Mouse (Mus musculus): ENCODE data around the gene Nrd1. TPM values are rescaled to one million over a fixed set of nuclear protein-coding genes. Genes with fewer than 3 reads are reported as not detected.

The Nrd1 gene
- total and polyA plus RNA-seq, 2 experiments from 2014 or later, result 61.4 to 64.6 TPM

DNA sequence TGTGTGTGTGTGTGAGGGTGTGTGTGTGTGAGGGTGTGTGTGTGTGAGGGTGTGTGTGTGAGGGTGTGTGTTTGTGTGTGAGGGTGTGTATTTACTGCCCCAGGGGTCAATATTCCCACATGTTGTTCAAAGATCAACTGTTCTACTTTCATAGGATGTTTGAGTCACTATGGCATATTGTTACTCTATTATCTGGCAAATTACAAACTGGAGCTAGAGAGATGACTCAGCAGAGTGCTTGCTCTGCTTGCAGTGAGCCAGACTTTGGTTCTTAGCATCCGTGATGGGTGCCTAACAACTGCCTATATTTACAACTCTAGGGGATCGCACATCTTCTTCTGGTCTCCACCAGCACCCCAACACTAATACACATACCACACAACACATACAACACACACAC is 29.4 kb downstream of the Nrd1 start:
- H3K27ac ChIP-seq (ENCODE audit: low read depth, low read length), result no peak overlapping the region
- H3K4me2 ChIP-seq (ENCODE audit: low read depth, low read length, poor library complexity, severe bottlenecking), result no peak overlapping the region
- no peak for ATAC-seq (ENCODE audit: low FRiP score)
- WGBS, result 96% methylated on average over 2 of the region's 2 CpGs
- H3K9me3 ChIP-seq (ENCODE audit: low read length), result no peaks in the 10 kb centered on the region
- no peak overlapping the region for H3K4me3 ChIP-seq (ENCODE audit: low read depth, low read length)
- peaks cover 28% of the 10 kb centered on the region for H3K36me3 ChIP-seq (ENCODE audit: insufficient read depth, low read length)
- H3K9ac ChIP-seq (replicated peaks; ENCODE audit: low read length, poor library complexity, severe bottlenecking), result no peak overlapping the region
- TF ChIP-seq CTCF (IDR thresholded peaks at IDR 0.05), result no peak
- no peak for DNase-seq (ENCODE audit: low spot score)
- H3K4me1 ChIP-seq (ENCODE audit: insufficient read depth, low read length), result no peaks in the 10 kb centered on the region
- H3K27me3 ChIP-seq (ENCODE audit: insufficient read depth, low read length), result no peaks in the 10 kb centered on the region

DNA sequence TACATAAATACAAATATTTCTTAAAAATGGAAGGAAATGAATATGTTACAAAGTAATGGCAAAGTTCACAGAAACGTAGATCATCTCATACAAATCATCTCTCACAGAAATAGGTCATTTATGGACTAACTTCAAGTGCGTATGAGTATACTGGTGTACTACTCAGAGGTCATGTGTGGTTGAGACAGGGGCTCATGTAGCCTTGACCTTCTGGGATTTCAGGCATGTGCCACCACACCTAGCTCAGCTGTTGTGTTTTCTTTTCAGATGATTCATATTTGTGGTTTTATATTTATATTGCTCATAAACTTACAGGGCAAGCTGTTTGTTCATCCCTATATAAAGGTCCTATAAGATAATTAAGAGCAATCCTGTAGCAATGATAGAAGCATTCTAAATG is 29.8 kb downstream of the Nrd1 start:
- TF ChIP-seq CTCF (IDR thresholded peaks at IDR 0.05), result no peak
- H3K4me3 ChIP-seq (ENCODE audit: low read depth, low read length), result no peak overlapping the region
- no peak overlapping the region for H3K9ac ChIP-seq (replicated peaks; ENCODE audit: low read length, poor library complexity, severe bottlenecking)
- no peaks in the 10 kb centered on the region for H3K27me3 ChIP-seq (ENCODE audit: insufficient read depth, low read length)
- H3K27ac ChIP-seq (ENCODE audit: low read depth, low read length), result no peak overlapping the region
- H3K36me3 ChIP-seq (ENCODE audit: insufficient read depth, low read length), result peaks cover 28% of the 10 kb centered on the region
- no peak overlapping the region for H3K4me2 ChIP-seq (ENCODE audit: low read depth, low read length, poor library complexity, severe bottlenecking)
- H3K4me1 ChIP-seq (ENCODE audit: insufficient read depth, low read length), result no peaks in the 10 kb centered on the region
- no peak for DNase-seq (ENCODE audit: low spot score)
- 98% methylated on average over 2 of the region's 2 CpGs for WGBS
- no peaks in the 10 kb centered on the region for H3K9me3 ChIP-seq (ENCODE audit: low read length)
- no peak for ATAC-seq (ENCODE audit: low FRiP score)

DNA sequence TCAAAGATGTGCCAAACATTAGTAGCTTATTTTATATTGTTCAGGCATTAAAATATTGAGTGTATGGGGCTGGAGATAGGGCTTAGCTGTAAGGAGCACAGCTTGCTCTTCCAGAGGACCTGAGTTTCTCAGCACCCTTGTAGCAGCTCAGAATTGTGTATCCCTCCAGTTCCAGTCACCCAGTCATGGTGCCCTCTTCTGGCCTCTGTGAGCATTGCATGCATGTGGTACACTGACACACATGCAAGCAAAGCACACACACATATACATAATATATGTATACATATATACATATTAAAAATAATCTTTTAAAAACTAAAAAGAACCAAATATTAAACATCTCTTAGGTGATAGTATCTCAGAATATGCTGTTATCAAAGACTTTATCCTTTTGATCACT is 35.9 kb downstream of the Nrd1 start:
- no peak overlapping the region for H3K4me3 ChIP-seq (ENCODE audit: low read depth, low read length)
- H3K4me2 ChIP-seq (ENCODE audit: low read depth, low read length, poor library complexity, severe bottlenecking), result no peak overlapping the region
- H3K27ac ChIP-seq (ENCODE audit: low read depth, low read length), result no peak overlapping the region
- no peaks in the 10 kb centered on the region for H3K27me3 ChIP-seq (ENCODE audit: insufficient read depth, low read length)
- H3K36me3 ChIP-seq (ENCODE audit: insufficient read depth, low read length), result peaks cover 31% of the 10 kb centered on the region
- peak; percentile 80 for TF ChIP-seq CTCF (IDR thresholded peaks at IDR 0.05)
- ATAC-seq (ENCODE audit: low FRiP score), result no peak
- no peak overlapping the region for H3K9ac ChIP-seq (replicated peaks; ENCODE audit: low read length, poor library complexity, severe bottlenecking)
- H3K9me3 ChIP-seq (ENCODE audit: low read length), result no peaks in the 10 kb centered on the region
- no peaks in the 10 kb centered on the region for H3K4me1 ChIP-seq (ENCODE audit: insufficient read depth, low read length)
- peak; percentile 49 for DNase-seq (ENCODE audit: low spot score)

DNA sequence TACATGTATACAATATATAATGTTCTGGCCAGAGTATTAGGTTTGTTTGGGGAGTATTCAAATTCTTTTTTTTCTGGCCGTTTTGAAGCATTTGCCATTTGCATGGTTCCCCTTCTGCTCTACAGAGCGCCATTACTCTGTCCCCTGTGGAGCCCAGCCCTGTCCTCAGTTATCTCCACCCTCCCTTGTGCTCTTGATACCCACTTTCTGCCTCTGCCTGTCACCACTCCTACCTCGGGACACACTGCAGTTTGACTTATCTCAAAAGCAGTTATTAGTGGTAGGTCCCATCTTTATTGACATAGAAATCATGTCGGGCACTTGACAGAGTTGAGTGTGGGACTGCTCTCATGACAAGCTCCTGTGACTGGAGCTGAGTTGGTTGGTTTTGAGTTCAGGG is 42.3 kb downstream of the Nrd1 start:
- Histone ChIP-seq H3K27me3 (ENCODE audit: insufficient read depth, low read length) (no peaks in the 10 kb centered on the region), H3K27ac (ENCODE audit: low read depth, low read length) (no peak overlapping the region), H3K4me1 (ENCODE audit: insufficient read depth, low read length) (no peaks in the 10 kb centered on the region), H3K36me3 (ENCODE audit: insufficient read depth, low read length) (peaks cover 65% of the 10 kb centered on the region), H3K4me2 (ENCODE audit: low read depth, low read length, poor library complexity, severe bottlenecking) (no peak overlapping the region), H3K9ac (replicated peaks; ENCODE audit: low read length, poor library complexity, severe bottlenecking) (no peak overlapping the region), H3K4me3 (ENCODE audit: low read depth, low read length) (no peak overlapping the region), H3K9me3 (ENCODE audit: low read length) (no peaks in the 10 kb centered on the region)
- ATAC-seq (ENCODE audit: low FRiP score) (no peak), DNase-seq (ENCODE audit: low spot score) (no peak)
- TF ChIP-seq CTCF (IDR thresholded peaks at IDR 0.05), result no peak
- WGBS, result 86% methylated on average over 4 of the region's 4 CpGs

DNA sequence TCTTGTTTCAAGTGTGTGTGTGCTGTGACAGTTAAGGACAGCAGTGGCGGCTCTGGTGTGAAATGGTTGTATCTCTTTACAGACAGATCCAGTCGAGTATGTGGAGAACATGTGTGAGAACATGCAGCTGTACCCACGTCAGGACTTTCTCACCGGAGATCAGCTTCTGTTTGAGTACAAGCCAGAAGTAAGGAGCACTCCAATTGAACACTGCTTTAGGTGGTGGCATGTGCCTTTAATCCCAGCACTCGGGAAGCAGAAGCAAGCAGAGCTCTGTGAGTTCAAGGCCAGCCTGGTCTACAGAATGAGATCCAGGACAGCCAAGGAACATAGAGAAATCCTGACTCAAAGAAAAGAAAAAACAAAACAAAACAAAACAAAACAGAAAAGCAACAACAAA is 42.8 kb downstream of the Nrd1 start:
- 90% methylated on average over 5 of the region's 5 CpGs for WGBS
- DNase-seq (ENCODE audit: low spot score), result no peak

DNA sequence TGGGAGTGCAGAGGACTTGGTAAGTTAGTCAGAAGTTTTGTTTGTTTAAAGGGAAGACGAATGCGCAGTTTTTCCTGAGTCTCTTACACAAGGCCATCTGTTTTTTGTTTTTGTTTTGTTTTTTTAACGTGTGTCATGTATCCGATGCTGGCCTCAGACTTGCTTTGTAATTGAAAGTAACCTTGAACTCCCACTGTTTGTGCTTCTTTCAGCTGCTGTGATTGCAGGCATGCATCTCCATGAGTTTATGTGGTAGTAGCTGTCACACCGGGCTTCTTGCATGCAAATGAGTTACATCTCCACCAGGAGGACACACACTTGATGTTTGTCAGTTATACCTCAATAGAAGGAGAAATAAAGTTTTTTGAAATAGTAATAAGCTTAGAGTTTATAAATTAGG is 43.3 kb downstream of the Nrd1 start:
- H3K4me3 ChIP-seq (ENCODE audit: low read depth, low read length), result no peak overlapping the region
- no peak for TF ChIP-seq CTCF (IDR thresholded peaks at IDR 0.05)
- H3K27ac ChIP-seq (ENCODE audit: low read depth, low read length), result no peak overlapping the region
- H3K4me1 ChIP-seq (ENCODE audit: insufficient read depth, low read length), result no peaks in the 10 kb centered on the region
- no peak for DNase-seq (ENCODE audit: low spot score)
- H3K36me3 ChIP-seq (ENCODE audit: insufficient read depth, low read length), result peaks cover 63% of the 10 kb centered on the region
- no peak overlapping the region for H3K9ac ChIP-seq (replicated peaks; ENCODE audit: low read length, poor library complexity, severe bottlenecking)
- no peak overlapping the region for H3K4me2 ChIP-seq (ENCODE audit: low read depth, low read length, poor library complexity, severe bottlenecking)
- 83% methylated on average over 5 of the region's 5 CpGs for WGBS
- H3K9me3 ChIP-seq (ENCODE audit: low read length), result no peaks in the 10 kb centered on the region
- ATAC-seq (ENCODE audit: low FRiP score), result no peak
- no peaks in the 10 kb centered on the region for H3K27me3 ChIP-seq (ENCODE audit: insufficient read depth, low read length)

More for the DNA sequence above, 42.8 kb downstream of the Nrd1 start:
- Histone ChIP-seq H3K9ac (replicated peaks; ENCODE audit: low read length, poor library complexity, severe bottlenecking) (no peak overlapping the region), H3K36me3 (ENCODE audit: insufficient read depth, low read length) (peaks cover 66% of the 10 kb centered on the region), H3K9me3 (ENCODE audit: low read length) (no peaks in the 10 kb centered on the region), H3K4me1 (ENCODE audit: insufficient read depth, low read length) (no peaks in the 10 kb centered on the region), H3K27me3 (ENCODE audit: insufficient read depth, low read length) (no peaks in the 10 kb centered on the region), H3K4me2 (ENCODE audit: low read depth, low read length, poor library complexity, severe bottlenecking) (no peak overlapping the region), H3K27ac (ENCODE audit: low read depth, low read length) (no peak overlapping the region), H3K4me3 (ENCODE audit: low read depth, low read length) (no peak overlapping the region)
- ATAC-seq (ENCODE audit: low FRiP score), result no peak
- TF ChIP-seq CTCF (IDR thresholded peaks at IDR 0.05), result no peak
